12 mouse cellular contexts compared by ENCODE assay signal in the genomic region with DNA sequence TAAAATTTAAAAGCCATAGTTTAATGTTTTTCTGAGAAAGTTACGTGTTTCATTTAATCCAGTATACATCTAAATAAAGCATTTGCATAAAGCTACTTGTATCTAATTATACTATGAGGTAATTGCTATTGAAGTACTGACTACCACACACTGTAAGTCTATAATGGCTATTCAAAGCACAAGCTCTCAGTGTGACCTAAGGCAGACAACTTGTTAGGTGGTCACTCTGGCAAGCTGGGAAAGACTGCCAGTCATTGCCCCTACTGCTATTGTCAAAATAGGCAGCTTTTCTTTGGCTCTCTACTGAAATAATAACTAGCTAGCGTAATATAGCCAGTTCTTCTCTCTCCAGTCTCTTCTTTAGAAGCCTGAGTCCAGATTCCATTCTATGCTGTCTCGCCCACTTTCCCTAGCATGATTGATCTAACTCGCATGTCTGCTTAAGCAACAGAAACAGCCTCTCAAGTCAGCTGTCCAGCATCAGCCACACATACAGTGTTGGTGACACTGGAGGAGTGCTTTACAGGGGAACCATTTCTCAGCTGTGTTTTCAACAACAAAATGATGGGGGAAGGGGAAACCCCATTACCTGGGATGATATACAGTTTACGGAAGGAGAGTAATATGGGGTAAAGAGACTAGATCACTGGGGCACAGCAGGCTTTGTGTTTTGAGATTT. TPM values are rescaled to one million over a fixed set of nuclear protein-coding genes. Genes with fewer than 3 reads are reported as not detected.
DNase-seq lines count a peak whose midpoint lies in the region; ATAC-seq and TF ChIP-seq lines count a peak whose summit lies in the region.
"Had no signal": no experiment of that assay in that cellular context is flagged by ENCODE, and none has a peak within 500 bp of the region (broad histone marks: within the 10 kb centered on the region; RNA-seq: fewer than 3 reads in every experiment).

No protein-coding gene starts in this region.

- TF ChIP-seq POLR2A in brain, embryonic 14.5 days (IDR thresholded peaks at IDR 0.05; ENCODE audit: borderline replicate concordance, extremely low read depth, insufficient read depth, insufficient read length, poor library complexity, severe bottlenecking) = no peak

- H3K9ac ChIP-seq in heart, postnatal 0 days (replicated peaks; ENCODE audit: low read depth, low read length) = no peak overlapping the region
- no peak overlapping the region for H3K9ac ChIP-seq in lung, embryonic 14.5 days
- no peak overlapping the region for H3K9ac ChIP-seq in liver, postnatal 0 days (replicated peaks)
- H3K9ac ChIP-seq: liver, embryonic 12.5 days had no signal

- 59% methylated on average over 5 of the region's 5 CpGs for whole genome bisulfite sequencing in heart, postnatal 0 days
- WGBS in lung, embryonic 14.5 days = 40% methylated on average over 5 of the region's 5 CpGs
- 79% methylated on average over 5 of the region's 5 CpGs for WGBS in liver, postnatal 0 days (ENCODE audit: insufficient replicate concordance)

- peak overlapping the region; percentile 39 for H3K27ac ChIP-seq in heart, postnatal 0 days (ENCODE audit: low read depth)
- no peak overlapping the region for H3K27ac ChIP-seq in lung, embryonic 14.5 days (ENCODE audit: low read depth)
- no peak overlapping the region for H3K27ac ChIP-seq in liver, postnatal 0 days (ENCODE audit: low read depth)
- H3K27ac ChIP-seq: liver, embryonic 12.5 days had no signal

- H3K9me3 ChIP-seq in heart, postnatal 0 days (replicated peaks; ENCODE audit: control insufficient read depth, low read length) = no peaks in the 10 kb centered on the region
- H3K9me3 ChIP-seq in lung, embryonic 14.5 days (ENCODE audit: low read depth, low read length) = no peaks in the 10 kb centered on the region
- no peaks in the 10 kb centered on the region for H3K9me3 ChIP-seq in liver, postnatal 0 days (ENCODE audit: low read length)
- H3K9me3 ChIP-seq: liver, embryonic 12.5 days had no signal

- TF ChIP-seq EP300 in heart, postnatal 0 days (IDR thresholded peaks at IDR 0.05; ENCODE audit: low read depth) = no peak
- no peak for TF ChIP-seq EP300 in liver, postnatal 0 days (IDR thresholded peaks at IDR 0.05; ENCODE audit: low read depth)

- H3K4me2 ChIP-seq in heart, postnatal 0 days (ENCODE audit: low read depth, low read length) = no peak overlapping the region
- no peak overlapping the region for H3K4me2 ChIP-seq in lung, embryonic 14.5 days
- no peak overlapping the region for H3K4me2 ChIP-seq in liver, postnatal 0 days (ENCODE audit: low read depth, low read length)
- H3K4me2 ChIP-seq: liver, embryonic 12.5 days had no signal

- TF ChIP-seq CTCF in heart, postnatal 0 days (IDR thresholded peaks at IDR 0.05; ENCODE audit: low read depth) = no peak
- TF ChIP-seq CTCF in brain, embryonic 14.5 days (IDR thresholded peaks at IDR 0.05; ENCODE audit: borderline replicate concordance, extremely low read depth, insufficient read depth, insufficient read length) = no peak
- no peak for TF ChIP-seq CTCF in lung, embryonic 14.5 days (IDR thresholded peaks at IDR 0.05; ENCODE audit: low read depth)
- TF ChIP-seq CTCF in liver, postnatal 0 days (IDR thresholded peaks at IDR 0.05; ENCODE audit: low read depth) = no peak

- peak; percentile 25 for DNase-seq in embryo, embryonic 10 days (ENCODE audit: low spot score)
- DNase-seq in embryo, embryonic 9.5 days (ENCODE audit: extremely low spot score) = no peak
- DNase-seq in heart, postnatal 0 days (ENCODE audit: low spot score) = no peak
- no peak for DNase-seq in heart, postnatal 36 days
- DNase-seq in brain, embryonic 14.5 days (ENCODE audit: low read depth) = peak; percentile 65
- DNase-seq in lung, embryonic 14.5 days = peak; percentile 74
- DNase-seq in liver, postnatal 0 days = no peak
- no peak for DNase-seq in spleen, postnatal 14 days (ENCODE audit: low spot score in 2 of 2)
- DNase-seq: cerebellum, adult 9-10 months had no signal

- ATAC-seq in heart, postnatal 0 days (ENCODE audit: insufficient read depth, low read depth) = no peak
- peak; percentile 54; the same call in 1 of the 2 replicates for ATAC-seq in lung, embryonic 14.5 days (ENCODE audit: insufficient read depth)
- ATAC-seq in liver, postnatal 0 days = no peak
- ATAC-seq: intestine, postnatal 0 days; liver, embryonic 12.5 days had no signal

- H3K4me1 ChIP-seq in heart, postnatal 0 days (ENCODE audit: control insufficient read depth, insufficient read depth) = peaks cover 1% of the 10 kb centered on the region; the same call in 1 of the 2 replicates
- no peaks in the 10 kb centered on the region for H3K4me1 ChIP-seq in lung, embryonic 14.5 days (ENCODE audit: insufficient read depth)
- peaks cover 3% of the 10 kb centered on the region; the same call in 1 of the 2 replicates for H3K4me1 ChIP-seq in liver, postnatal 0 days (ENCODE audit: insufficient read depth)
- H3K4me1 ChIP-seq: liver, embryonic 12.5 days had no signal

- no peak overlapping the region for H3K4me3 ChIP-seq in heart, postnatal 0 days (ENCODE audit: low read depth, low read length)
- no peak overlapping the region for H3K4me3 ChIP-seq in lung, embryonic 14.5 days (ENCODE audit: low read depth, low read length)
- no peak overlapping the region for H3K4me3 ChIP-seq in liver, postnatal 0 days (ENCODE audit: low read depth, low read length)
- H3K4me3 ChIP-seq: erythroblast, embryonic 14.5 days; liver, embryonic 12.5 days had no signal

- H3K27me3 ChIP-seq in heart, postnatal 0 days (ENCODE audit: control insufficient read depth, insufficient read depth, low read length) = no peaks in the 10 kb centered on the region
- H3K27me3 ChIP-seq in lung, embryonic 14.5 days (ENCODE audit: insufficient read depth, low read length) = no peaks in the 10 kb centered on the region
- no peaks in the 10 kb centered on the region for H3K27me3 ChIP-seq in liver, postnatal 0 days (ENCODE audit: insufficient read depth, low read length)
- H3K27me3 ChIP-seq: liver, embryonic 12.5 days had no signal

- intact Hi-C loops in heart, postnatal 36 days (cut with DNase I) = no loop called here

- no peaks in the 10 kb centered on the region for H3K36me3 ChIP-seq in heart, postnatal 0 days (replicated peaks; ENCODE audit: control insufficient read depth, insufficient read depth, low read length)
- no peaks in the 10 kb centered on the region for H3K36me3 ChIP-seq in lung, embryonic 14.5 days (ENCODE audit: insufficient read depth)
- H3K36me3 ChIP-seq in liver, postnatal 0 days (replicated peaks; ENCODE audit: insufficient read depth, low read length) = no peaks in the 10 kb centered on the region
- H3K36me3 ChIP-seq: liver, embryonic 12.5 days had no signal

RNA-seq across cellular contexts. Expression of a gene that starts 37.3 kb away (rescaled TPM):
- 24.4 and 71.6 TPM in 2 replicates for total RNA-seq in heart, postnatal 0 days (2014; rRNA removed; ENCODE audit: low replicate concordance)
- polyA plus RNA-seq in heart, postnatal 0 days (2015; fragmentation: Nextera tagmentation; extraction: Ambion mirVana) = 14.3 and 15.2 TPM in 2 replicates
- 10 to 100 TPM; 16.8 to 17.3 TPM for total RNA-seq in heart, postnatal 36 days (2021)
- polyA plus RNA-seq in brain, embryonic 14.5 days (2012; rRNA removed) = 44.7 and 58.3 TPM in 2 replicates
- polyA plus RNA-seq in lung, embryonic 14.5 days (2014; fragmentation: Nextera tagmentation; extraction: Ambion mirVana) = 16.2 and 16.6 TPM in 2 replicates
- 10.6 and 12.6 TPM in 2 replicates for polyA plus RNA-seq in liver, postnatal 0 days (2015; fragmentation: Nextera tagmentation; extraction: Ambion mirVana)

RNA-seq across cellular contexts. Expression of a gene that starts 39.4 kb away (rescaled TPM):
- total RNA-seq in heart, postnatal 0 days (2014; rRNA removed; ENCODE audit: low replicate concordance) = 15.5 and 16.4 TPM in 2 replicates
- polyA plus RNA-seq in heart, postnatal 0 days (2015; fragmentation: Nextera tagmentation; extraction: Ambion mirVana) = 12.7 TPM in 2 replicates
- total RNA-seq in heart, postnatal 36 days (2021) = 10 to 100 TPM; 17.8 to 19.3 TPM
- polyA plus RNA-seq in brain, embryonic 14.5 days (2012; rRNA removed) = 11.9 and 12.4 TPM in 2 replicates
- polyA plus RNA-seq in lung, embryonic 14.5 days (2014; fragmentation: Nextera tagmentation; extraction: Ambion mirVana) = 33.5 and 35.7 TPM in 2 replicates
- polyA plus RNA-seq in liver, postnatal 0 days (2015; fragmentation: Nextera tagmentation; extraction: Ambion mirVana) = 8.4 and 9.0 TPM in 2 replicates
- polyA plus RNA-seq: erythroblast, embryonic 14.5 days had no signal

Comparison
In these comparisons a context has a peak if more than half of its experiments do, and no peak if none do; other contexts are left out.
1. DNase-seq: peak in embryo, embryonic 10 days (single experiment), brain, embryonic 14.5 days (single experiment) and lung, embryonic 14.5 days (single experiment); none in embryo, embryonic 9.5 days (single experiment), heart, postnatal 0 days (single experiment), heart, postnatal 36 days (0 of 2), liver, postnatal 0 days (single experiment) and spleen, postnatal 14 days (0 of 2).